Mouse (Mus musculus) liver, postnatal 0 days (tissue): ENCODE results near the gene Uvssa.

Experiments
- CTCF ChIP-seq: sonication (generic); IDR thresholded peaks from 2 replicates; pipeline ENCODE4 v1.5.1; 2016; ENCODE audit warnings: antibody characterized with exemption, low read depth
- EP300 ChIP-seq: IDR thresholded peaks from 2 replicates; pipeline ENCODE4 v1.6.1; 2016; ENCODE audit warnings: antibody characterized with exemption, low read depth, mild to moderate bottlenecking

GRCm38 (mm10) chr5:33431173-33432005 is 53.0 kb downstream of the Uvssa start:
- no peak for TF ChIP-seq CTCF
- no peak for TF ChIP-seq EP300
